Mouse (Mus musculus): ENCODE results near the gene Mvb12a. TPM values are rescaled to one million over a fixed set of nuclear protein-coding genes. Genes with fewer than 3 reads are reported as not detected.

Gene Mvb12a
- polyA plus RNA-seq, 1 experiment, result 72.6 TPM

GRCm38 (mm10) chr8:71543755-71544154 lies 1.0 kb downstream of the Mvb12a start:
- Histone ChIP-seq H3K36me3 (ENCODE audit: control insufficient read depth, insufficient read depth, low read length, poor library complexity, severe bottlenecking) (peaks cover 17% of the 10 kb centered on the region), H3K27me3 (ENCODE audit: control insufficient read depth, insufficient read depth, low read length, poor library complexity, severe bottlenecking) (no peaks in the 10 kb centered on the region), H3K27ac (ENCODE audit: insufficient read depth, low read length) (no peak overlapping the region), H3K9me3 (replicated peaks; ENCODE audit: control insufficient read depth, insufficient read depth, low read length, poor library complexity, severe bottlenecking) (no peaks in the 10 kb centered on the region), H3K9ac (ENCODE audit: low read depth, poor library complexity, severe bottlenecking) (peak overlapping the region; percentile 69; the same call in 1 of the 2 replicates), H3K4me1 (ENCODE audit: control insufficient read depth, insufficient read depth, low read length) (no peaks in the 10 kb centered on the region), H3K4me3 (ENCODE audit: low read depth, low read length) (peak overlapping the region; percentile 94; the same call in 1 of the 2 replicates)
- TF ChIP-seq EP300 (IDR thresholded peaks at IDR 0.05; ENCODE audit: insufficient read depth, low read depth, low read length) (no peak), CTCF (IDR thresholded peaks at IDR 0.05; ENCODE audit: low read depth, low read length) (no peak), POLR2A (IDR thresholded peaks at IDR 0.05; ENCODE audit: insufficient read depth, low read length) (no peak)

GRCm38 (mm10) chr8:71545053-71545452 lies 2.3 kb downstream of the Mvb12a start:
- Histone ChIP-seq H3K9ac (ENCODE audit: low read depth, poor library complexity, severe bottlenecking) (no peak overlapping the region), H3K4me1 (ENCODE audit: control insufficient read depth, insufficient read depth, low read length) (no peaks in the 10 kb centered on the region), H3K27ac (ENCODE audit: insufficient read depth, low read length) (no peak overlapping the region), H3K9me3 (replicated peaks; ENCODE audit: control insufficient read depth, insufficient read depth, low read length, poor library complexity, severe bottlenecking) (no peaks in the 10 kb centered on the region), H3K36me3 (ENCODE audit: control insufficient read depth, insufficient read depth, low read length, poor library complexity, severe bottlenecking) (peaks cover 17% of the 10 kb centered on the region), H3K4me3 (ENCODE audit: low read depth, low read length) (no peak overlapping the region), H3K27me3 (ENCODE audit: control insufficient read depth, insufficient read depth, low read length, poor library complexity, severe bottlenecking) (no peaks in the 10 kb centered on the region)
- TF ChIP-seq CTCF (IDR thresholded peaks at IDR 0.05; ENCODE audit: low read depth, low read length) (no peak), EP300 (IDR thresholded peaks at IDR 0.05; ENCODE audit: insufficient read depth, low read depth, low read length) (no peak), POLR2A (IDR thresholded peaks at IDR 0.05; ENCODE audit: insufficient read depth, low read length) (no peak)

- H3K9me3 ChIP-seq (replicated peaks; ENCODE audit: control insufficient read depth, insufficient read depth, low read length, poor library complexity, severe bottlenecking), result no peaks in the 10 kb centered on the region
- no peaks in the 10 kb centered on the region for H3K4me1 ChIP-seq (ENCODE audit: control insufficient read depth, insufficient read depth, low read length)
- no peak overlapping the region for H3K9ac ChIP-seq (ENCODE audit: low read depth, poor library complexity, severe bottlenecking)
- H3K27ac ChIP-seq (ENCODE audit: insufficient read depth, low read length), result no peak overlapping the region
- H3K27me3 ChIP-seq (ENCODE audit: control insufficient read depth, insufficient read depth, low read length, poor library complexity, severe bottlenecking), result no peaks in the 10 kb centered on the region
- no peak for TF ChIP-seq CTCF (IDR thresholded peaks at IDR 0.05; ENCODE audit: low read depth, low read length)
- TF ChIP-seq EP300 (IDR thresholded peaks at IDR 0.05; ENCODE audit: insufficient read depth, low read depth, low read length), result no peak
- TF ChIP-seq POLR2A (IDR thresholded peaks at IDR 0.05; ENCODE audit: insufficient read depth, low read length), result no peak
- H3K4me3 ChIP-seq (ENCODE audit: low read depth, low read length), result no peak overlapping the region
- peaks cover 17% of the 10 kb centered on the region for H3K36me3 ChIP-seq (ENCODE audit: control insufficient read depth, insufficient read depth, low read length, poor library complexity, severe bottlenecking)
These were observed 4.9 kb downstream of the Mvb12a start for GRCm38 (mm10) chr8:71547590-71547989.

- Histone ChIP-seq H3K36me3 (ENCODE audit: control insufficient read depth, insufficient read depth, low read length, poor library complexity, severe bottlenecking) (peaks cover 11% of the 10 kb centered on the region), H3K27ac (ENCODE audit: insufficient read depth, low read length) (no peak overlapping the region), H3K27me3 (ENCODE audit: control insufficient read depth, insufficient read depth, low read length, poor library complexity, severe bottlenecking) (no peaks in the 10 kb centered on the region)
These were observed 8.0 kb downstream of the Mvb12a start for GRCm38 (mm10) chr8:71550754-71551153.

GRCm38 (mm10) chr8:71552770-71553169 lies 10.0 kb downstream of the Mvb12a start:
- Histone ChIP-seq H3K27ac (ENCODE audit: insufficient read depth, low read length) (no peak overlapping the region), H3K27me3 (ENCODE audit: control insufficient read depth, insufficient read depth, low read length, poor library complexity, severe bottlenecking) (no peaks in the 10 kb centered on the region), H3K4me3 (ENCODE audit: low read depth, low read length) (no peak overlapping the region), H3K9me3 (replicated peaks; ENCODE audit: control insufficient read depth, insufficient read depth, low read length, poor library complexity, severe bottlenecking) (no peaks in the 10 kb centered on the region), H3K4me1 (ENCODE audit: control insufficient read depth, insufficient read depth, low read length) (no peaks in the 10 kb centered on the region), H3K9ac (ENCODE audit: low read depth, poor library complexity, severe bottlenecking) (no peak overlapping the region), H3K36me3 (ENCODE audit: control insufficient read depth, insufficient read depth, low read length, poor library complexity, severe bottlenecking) (peaks cover 4% of the 10 kb centered on the region)
- no peak for TF ChIP-seq CTCF (IDR thresholded peaks at IDR 0.05; ENCODE audit: low read depth, low read length)
- TF ChIP-seq POLR2A (IDR thresholded peaks at IDR 0.05; ENCODE audit: insufficient read depth, low read length), result no peak
- no peak for TF ChIP-seq EP300 (IDR thresholded peaks at IDR 0.05; ENCODE audit: insufficient read depth, low read depth, low read length)

More at GRCm38 (mm10) chr8:71550754-71551153, 8.0 kb downstream of the Mvb12a start:
- no peak for TF ChIP-seq POLR2A (IDR thresholded peaks at IDR 0.05; ENCODE audit: insufficient read depth, low read length)
- TF ChIP-seq CTCF (IDR thresholded peaks at IDR 0.05; ENCODE audit: low read depth, low read length), result no peak
- TF ChIP-seq EP300 (IDR thresholded peaks at IDR 0.05; ENCODE audit: insufficient read depth, low read depth, low read length), result no peak
- H3K4me1 ChIP-seq (ENCODE audit: control insufficient read depth, insufficient read depth, low read length), result no peaks in the 10 kb centered on the region
- H3K4me3 ChIP-seq (ENCODE audit: low read depth, low read length), result no peak overlapping the region
- no peak overlapping the region for H3K9ac ChIP-seq (ENCODE audit: low read depth, poor library complexity, severe bottlenecking)
- no peaks in the 10 kb centered on the region for H3K9me3 ChIP-seq (replicated peaks; ENCODE audit: control insufficient read depth, insufficient read depth, low read length, poor library complexity, severe bottlenecking)

- Histone ChIP-seq H3K36me3 (ENCODE audit: control insufficient read depth, insufficient read depth, low read length, poor library complexity, severe bottlenecking) (no peaks in the 10 kb centered on the region), H3K4me1 (ENCODE audit: control insufficient read depth, insufficient read depth, low read length) (no peaks in the 10 kb centered on the region), H3K9ac (ENCODE audit: low read depth, poor library complexity, severe bottlenecking) (no peak overlapping the region), H3K9me3 (replicated peaks; ENCODE audit: control insufficient read depth, insufficient read depth, low read length, poor library complexity, severe bottlenecking) (no peaks in the 10 kb centered on the region), H3K4me3 (ENCODE audit: low read depth, low read length) (no peak overlapping the region), H3K27ac (ENCODE audit: insufficient read depth, low read length) (no peak overlapping the region), H3K27me3 (ENCODE audit: control insufficient read depth, insufficient read depth, low read length, poor library complexity, severe bottlenecking) (no peaks in the 10 kb centered on the region)
- TF ChIP-seq EP300 (IDR thresholded peaks at IDR 0.05; ENCODE audit: insufficient read depth, low read depth, low read length) (no peak), CTCF (IDR thresholded peaks at IDR 0.05; ENCODE audit: low read depth, low read length) (no peak), POLR2A (IDR thresholded peaks at IDR 0.05; ENCODE audit: insufficient read depth, low read length) (no peak)
These were observed 11.3 kb downstream of the Mvb12a start for GRCm38 (mm10) chr8:71554001-71554400.

Data from ES-Bruce4 (cell line).